Mouse (Mus musculus): ENCODE data around the gene Dnm3. TPM values are rescaled to one million over a fixed set of nuclear protein-coding genes. Genes with fewer than 3 reads are reported as not detected.

The Dnm3 gene
- 6.9 and 7.9 TPM in 2 replicates for polyA plus RNA-seq (2014; fragmentation: Nextera tagmentation; extraction: Ambion mirVana)

DNA sequence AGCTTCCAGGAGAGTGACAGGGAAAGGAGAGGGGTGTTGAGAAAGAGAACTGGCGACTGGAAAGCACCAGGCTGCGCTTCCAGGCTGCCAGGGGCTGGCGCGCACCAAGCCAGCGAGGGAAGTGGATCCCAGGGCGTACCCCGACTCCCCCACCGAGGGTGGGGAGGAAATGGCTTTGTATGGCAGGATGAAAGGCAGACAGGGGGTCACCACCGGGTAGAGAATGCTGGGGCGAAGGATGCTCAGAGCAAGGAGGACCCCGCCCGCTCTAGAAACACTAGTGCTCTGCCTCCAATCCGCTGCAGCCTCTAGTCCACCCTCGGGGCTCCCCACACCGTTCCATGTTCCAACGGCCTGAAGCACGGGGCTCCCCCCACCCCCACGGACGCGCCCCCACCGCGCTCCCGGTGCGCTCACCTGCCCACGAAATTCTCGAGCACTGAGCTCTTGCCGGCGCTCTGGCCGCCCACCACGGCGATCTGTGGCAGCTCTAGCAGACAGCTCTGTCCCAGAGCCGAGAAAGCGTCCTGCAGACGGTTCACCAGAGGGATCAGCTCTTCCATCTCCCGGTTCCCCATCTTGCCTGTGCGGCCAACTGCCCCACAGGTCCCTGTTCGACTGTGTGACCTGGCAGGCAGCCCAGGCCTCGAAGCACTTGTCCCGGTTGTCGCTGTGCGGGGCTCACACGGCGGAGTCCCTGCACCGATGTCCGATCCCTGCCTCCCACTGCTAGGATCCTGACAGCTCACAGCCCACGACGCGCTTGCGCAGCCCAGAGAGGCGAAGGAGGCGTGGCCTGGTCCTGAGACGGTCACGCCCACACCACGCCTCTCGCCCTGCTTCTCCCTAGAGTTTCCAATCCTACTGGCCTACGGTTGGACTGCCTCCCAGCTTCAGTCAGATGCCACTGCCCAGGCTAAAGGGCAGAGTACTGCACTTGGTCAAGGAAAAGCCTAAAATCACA is at the start of gene Dnm3:
Gene Dnm3 (minus strand): TSS at position 789 of the 964 bp plus-strand sequence.
- Histone ChIP-seq H3K4me2 (ENCODE audit: low read length) (peak within 1 kb of the TSS; percentile 98), H3K4me3 (ENCODE audit: low read depth, low read length) (peak within 1 kb of the TSS; percentile 62), H3K9me3 (ENCODE audit: control insufficient read depth, low read length) (no peaks in the 10 kb centered on the region), H3K27ac (ENCODE audit: low read depth) (no peak within 1 kb of the TSS), H3K9ac (ENCODE audit: low read length) (peak within 1 kb of the TSS; percentile 38), H3K36me3 (ENCODE audit: control insufficient read depth, insufficient read depth, low read length) (no peaks in the 10 kb centered on the region), H3K27me3 (replicated peaks; ENCODE audit: control insufficient read depth, insufficient read depth, low read length) (peaks cover 25% of the 10 kb centered on the region), H3K4me1 (replicated peaks; ENCODE audit: control insufficient read depth, insufficient read depth, low read length) (no peaks in the 10 kb centered on the region)
- WGBS: under 1% methylated on average over 56 of the region's 56 CpGs
- DNase-seq (ENCODE audit: low spot score): peak; percentile 90
- ATAC-seq (replicated peaks; ENCODE audit: low FRiP score, low TSS enrichment, low read depth): peak; percentile 98

GRCm38 (mm10) chr1:162515116-162515515 is 37.3 kb upstream of the Dnm3 start:
- ATAC-seq (replicated peaks; ENCODE audit: low FRiP score, low TSS enrichment, low read depth) (no peak), DNase-seq (ENCODE audit: low spot score) (no peak)
- Histone ChIP-seq H3K27me3 (replicated peaks; ENCODE audit: control insufficient read depth, insufficient read depth, low read length) (no peaks in the 10 kb centered on the region), H3K9ac (ENCODE audit: low read length) (no peak overlapping the region), H3K4me2 (ENCODE audit: low read length) (no peak overlapping the region), H3K27ac (ENCODE audit: low read depth) (no peak overlapping the region), H3K4me1 (replicated peaks; ENCODE audit: control insufficient read depth, insufficient read depth, low read length) (no peaks in the 10 kb centered on the region), H3K36me3 (ENCODE audit: control insufficient read depth, insufficient read depth, low read length) (no peaks in the 10 kb centered on the region), H3K9me3 (ENCODE audit: control insufficient read depth, low read length) (no peaks in the 10 kb centered on the region), H3K4me3 (ENCODE audit: low read depth, low read length) (no peak overlapping the region)
- 75% methylated on average over 1 of the region's 1 CpGs for WGBS

GRCm38 (mm10) chr1:162510013-162510356 is 32.2 kb upstream of the Dnm3 start:
- no peak overlapping the region for H3K4me2 ChIP-seq (ENCODE audit: low read length)
- DNase-seq (ENCODE audit: low spot score): no peak
- no peak overlapping the region for H3K9ac ChIP-seq (ENCODE audit: low read length)
- no peak for ATAC-seq (replicated peaks; ENCODE audit: low FRiP score, low TSS enrichment, low read depth)
- no peaks in the 10 kb centered on the region for H3K36me3 ChIP-seq (ENCODE audit: control insufficient read depth, insufficient read depth, low read length)
- no peaks in the 10 kb centered on the region for H3K9me3 ChIP-seq (ENCODE audit: control insufficient read depth, low read length)
- H3K4me3 ChIP-seq (ENCODE audit: low read depth, low read length): no peak overlapping the region
- WGBS: 77% methylated on average over 2 of the region's 2 CpGs
- no peak overlapping the region for H3K27ac ChIP-seq (ENCODE audit: low read depth)
- no peaks in the 10 kb centered on the region for H3K4me1 ChIP-seq (replicated peaks; ENCODE audit: control insufficient read depth, insufficient read depth, low read length)
- H3K27me3 ChIP-seq (replicated peaks; ENCODE audit: control insufficient read depth, insufficient read depth, low read length): no peaks in the 10 kb centered on the region

- Histone ChIP-seq H3K9ac (ENCODE audit: low read length) (no peak overlapping the region), H3K27ac (ENCODE audit: low read depth) (no peak overlapping the region), H3K4me3 (ENCODE audit: low read depth, low read length) (no peak overlapping the region), H3K36me3 (ENCODE audit: control insufficient read depth, insufficient read depth, low read length) (no peaks in the 10 kb centered on the region), H3K4me2 (ENCODE audit: low read length) (no peak overlapping the region), H3K27me3 (replicated peaks; ENCODE audit: control insufficient read depth, insufficient read depth, low read length) (no peaks in the 10 kb centered on the region), H3K4me1 (replicated peaks; ENCODE audit: control insufficient read depth, insufficient read depth, low read length) (no peaks in the 10 kb centered on the region), H3K9me3 (ENCODE audit: control insufficient read depth, low read length) (no peaks in the 10 kb centered on the region)
- DNase-seq (ENCODE audit: low spot score) (peak; percentile 51), ATAC-seq (replicated peaks; ENCODE audit: low FRiP score, low TSS enrichment, low read depth) (peak; percentile 70; the same call in 1 of the 2 replicates)
- WGBS: 41% methylated on average over 12 of the region's 12 CpGs
These were observed 31.6 kb upstream of the Dnm3 start for GRCm38 (mm10) chr1:162509329-162510012.

GRCm38 (mm10) chr1:162508211-162509005 is 30.6 kb upstream of the Dnm3 start:
- Histone ChIP-seq H3K9ac (ENCODE audit: low read length) (no peak overlapping the region), H3K4me3 (ENCODE audit: low read depth, low read length) (no peak overlapping the region), H3K27me3 (replicated peaks; ENCODE audit: control insufficient read depth, insufficient read depth, low read length) (no peaks in the 10 kb centered on the region), H3K4me2 (ENCODE audit: low read length) (no peak overlapping the region), H3K4me1 (replicated peaks; ENCODE audit: control insufficient read depth, insufficient read depth, low read length) (no peaks in the 10 kb centered on the region), H3K36me3 (ENCODE audit: control insufficient read depth, insufficient read depth, low read length) (no peaks in the 10 kb centered on the region), H3K9me3 (ENCODE audit: control insufficient read depth, low read length) (no peaks in the 10 kb centered on the region), H3K27ac (ENCODE audit: low read depth) (no peak overlapping the region)
- no peak for ATAC-seq (replicated peaks; ENCODE audit: low FRiP score, low TSS enrichment, low read depth)
- DNase-seq (ENCODE audit: low spot score): no peak
- 65% methylated on average over 4 of the region's 4 CpGs for WGBS

DNA sequence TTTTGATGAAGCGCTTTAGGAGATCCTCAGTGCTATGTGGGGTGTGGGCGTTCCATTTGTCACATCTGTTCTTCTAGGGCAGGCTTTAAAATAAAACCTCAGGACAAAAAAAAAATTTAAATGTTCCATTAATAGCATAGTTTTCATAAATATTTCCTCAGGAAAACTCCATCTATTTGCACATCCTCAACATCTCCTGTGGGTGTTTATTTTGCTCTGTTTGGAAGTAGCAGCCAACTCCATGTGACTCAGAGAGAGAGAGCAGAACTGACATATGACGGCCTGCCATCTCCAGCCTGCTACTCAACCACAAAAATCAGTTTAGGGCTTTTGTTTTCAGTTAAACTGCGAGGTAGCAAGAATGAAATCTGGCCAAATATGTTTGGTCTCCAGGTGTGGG is 28.7 kb upstream of the Dnm3 start:
- WGBS: 78% methylated on average over 4 of the region's 4 CpGs
- Histone ChIP-seq H3K9ac (ENCODE audit: low read length) (no peak overlapping the region), H3K4me3 (ENCODE audit: low read depth, low read length) (no peak overlapping the region), H3K27me3 (replicated peaks; ENCODE audit: control insufficient read depth, insufficient read depth, low read length) (no peaks in the 10 kb centered on the region), H3K4me1 (replicated peaks; ENCODE audit: control insufficient read depth, insufficient read depth, low read length) (no peaks in the 10 kb centered on the region), H3K4me2 (ENCODE audit: low read length) (no peak overlapping the region), H3K27ac (ENCODE audit: low read depth) (no peak overlapping the region), H3K36me3 (ENCODE audit: control insufficient read depth, insufficient read depth, low read length) (no peaks in the 10 kb centered on the region), H3K9me3 (ENCODE audit: control insufficient read depth, low read length) (no peaks in the 10 kb centered on the region)
- DNase-seq (ENCODE audit: low spot score) (no peak), ATAC-seq (replicated peaks; ENCODE audit: low FRiP score, low TSS enrichment, low read depth) (no peak)

GRCm38 (mm10) chr1:162505649-162506048 is 27.8 kb upstream of the Dnm3 start:
- WGBS: 79% methylated on average over 6 of the region's 6 CpGs
- H3K36me3 ChIP-seq (ENCODE audit: control insufficient read depth, insufficient read depth, low read length): no peaks in the 10 kb centered on the region
- H3K4me1 ChIP-seq (replicated peaks; ENCODE audit: control insufficient read depth, insufficient read depth, low read length): no peaks in the 10 kb centered on the region
- H3K27ac ChIP-seq (ENCODE audit: low read depth): no peak overlapping the region
- no peaks in the 10 kb centered on the region for H3K27me3 ChIP-seq (replicated peaks; ENCODE audit: control insufficient read depth, insufficient read depth, low read length)
- no peak overlapping the region for H3K9ac ChIP-seq (ENCODE audit: low read length)
- ATAC-seq (replicated peaks; ENCODE audit: low FRiP score, low TSS enrichment, low read depth): no peak
- H3K4me2 ChIP-seq (ENCODE audit: low read length): no peak overlapping the region
- H3K9me3 ChIP-seq (ENCODE audit: control insufficient read depth, low read length): no peaks in the 10 kb centered on the region
- H3K4me3 ChIP-seq (ENCODE audit: low read depth, low read length): no peak overlapping the region
- no peak for DNase-seq (ENCODE audit: low spot score)

- no peaks in the 10 kb centered on the region for H3K4me1 ChIP-seq (replicated peaks; ENCODE audit: control insufficient read depth, insufficient read depth, low read length)
- 3% methylated on average over 19 of the region's 19 CpGs for WGBS
- H3K9me3 ChIP-seq (ENCODE audit: control insufficient read depth, low read length): no peaks in the 10 kb centered on the region
- H3K4me3 ChIP-seq (ENCODE audit: low read depth, low read length): peak overlapping the region; percentile 62
- no peak overlapping the region for H3K9ac ChIP-seq (ENCODE audit: low read length)
- H3K27ac ChIP-seq (ENCODE audit: low read depth): no peak overlapping the region
- H3K36me3 ChIP-seq (ENCODE audit: control insufficient read depth, insufficient read depth, low read length): no peaks in the 10 kb centered on the region
- peak overlapping the region; percentile 98 for H3K4me2 ChIP-seq (ENCODE audit: low read length)
- DNase-seq (ENCODE audit: low spot score) (no peak), ATAC-seq (replicated peaks; ENCODE audit: low FRiP score, low TSS enrichment, low read depth) (no peak)
- H3K27me3 ChIP-seq (replicated peaks; ENCODE audit: control insufficient read depth, insufficient read depth, low read length): peaks cover 25% of the 10 kb centered on the region
These were observed 1.2 kb downstream of the Dnm3 start for GRCm38 (mm10) chr1:162476531-162477080.
